Mouse (Mus musculus): Measurements from ENCODE around the gene Ppp2r1b.

Gene Ppp2r1b

GRCm38 (mm10) chr9:50920933-50921895 is 76.1 kb downstream of the Ppp2r1b start:
- no peak for DNase-seq

- DNase-seq: no peak
These were observed 77.5 kb downstream of the Ppp2r1b start for GRCm38 (mm10) chr9:50922363-50923153.

GRCm38 (mm10) chr9:50924454-50924853 is 79.4 kb downstream of the Ppp2r1b start:
- no peak for DNase-seq

DNA sequence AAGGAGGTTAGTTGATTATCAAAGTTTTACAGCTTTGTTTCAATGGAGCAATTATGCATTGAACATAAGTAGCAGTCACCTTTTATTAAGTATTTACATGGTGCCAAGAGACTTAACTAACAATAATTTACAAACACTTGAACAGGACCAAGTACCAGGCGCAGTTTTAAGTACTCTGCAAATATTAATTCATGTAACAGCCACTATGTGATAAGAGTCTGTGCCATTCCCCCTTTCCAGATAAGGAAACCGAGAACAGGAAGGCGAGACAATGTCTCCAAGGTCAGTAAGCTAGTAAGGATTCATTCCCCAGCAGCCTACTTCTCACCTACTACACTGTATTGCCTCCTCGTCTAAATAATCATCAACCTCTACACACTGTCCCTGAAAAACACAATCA is 80.7 kb downstream of the Ppp2r1b start:
- no peak for DNase-seq

- no peak for DNase-seq
These were observed 84.9 kb downstream of the Ppp2r1b start for GRCm38 (mm10) chr9:50929986-50930385.

- no peak for DNase-seq
These were observed 96.8 kb downstream of the Ppp2r1b start for GRCm38 (mm10) chr9:50941804-50942401.

GRCm38 (mm10) chr9:50942711-50943110 is 97.6 kb downstream of the Ppp2r1b start:
- no peak for DNase-seq
